Mouse (Mus musculus): Measurements from ENCODE around the gene Gcnt4.

GRCm38 (mm10) chr13:96943571-96943970 is 19.1 kb downstream of the Gcnt4 start:
- TF ChIP-seq CTCF (conservative IDR thresholded peaks at IDR 0.05 in 1 of 2, IDR thresholded peaks at IDR 0.05 in 1 of 2; ENCODE audit: low read depth in 2 of 2, low read length in 2 of 2) (no peak), EP300 (IDR thresholded peaks at IDR 0.05; ENCODE audit: low read length) (no peak), POLR2A (IDR thresholded peaks at IDR 0.05; ENCODE audit: low read depth, low read length) (no peak), CHD2 (IDR thresholded peaks at IDR 0.05; ENCODE audit: low read length) (no peak), RCOR1 (conservative IDR thresholded peaks at IDR 0.05; ENCODE audit: low read depth, low read length) (no peak), E2F4 (IDR thresholded peaks at IDR 0.05; ENCODE audit: insufficient replicate concordance, low read depth, low read length) (no peak), ZMIZ1 (IDR thresholded peaks at IDR 0.05; ENCODE audit: low read depth, low read length) (no peak)

Measured in CH12.LX (cell line).